Mouse (Mus musculus): ENCODE results near the gene Irgq.

GRCm38 (mm10) chr7:24563837-24564206, 33.3 kb downstream of the Irgq start:
- TF ChIP-seq CTCF (conservative IDR thresholded peaks at IDR 0.05; ENCODE audit: insufficient read depth, insufficient read length, low read depth, low read length) (no peak), POLR2A (IDR thresholded peaks at IDR 0.05; ENCODE audit: low read depth, low read length) (no peak)

All from kidney, adult 2 months (tissue).